Mouse (Mus musculus) testis, adult 2 months (tissue): Measurements from ENCODE around the gene Mtnr1b. TPM values are rescaled to one million over a fixed set of nuclear protein-coding genes. Genes with fewer than 3 reads are reported as not detected.

Source experiments
- H3K27ac ChIP-seq: fragments of 200-500 bp; 2 replicates; pipeline ENCODE4 v1.5.1; 2012; ENCODE audit warnings: low read depth, low read length; ENCODE audit not compliant: control insufficient read depth, insufficient read depth
- H3K27me3 ChIP-seq: fragments of 200-500 bp; 2 replicates; pipeline ENCODE4 v1.6.1; 2012; ENCODE audit warnings: mild to moderate bottlenecking, low read length, moderate library complexity; ENCODE audit not compliant: control insufficient read depth, insufficient read depth
- H3K36me3 ChIP-seq: fragments of 200-500 bp; 2 replicates; pipeline ENCODE4 v1.6.1; 2012; ENCODE audit warnings: mild to moderate bottlenecking, low read length; ENCODE audit not compliant: control insufficient read depth, insufficient read depth
- H3K4me1 ChIP-seq: fragments of 200-500 bp; 2 replicates; pipeline ENCODE4 v1.6.1; 2012; ENCODE audit warnings: low read length; ENCODE audit not compliant: control insufficient read depth, insufficient read depth
- H3K4me3 ChIP-seq: fragments of 200-500 bp; 2 replicates; pipeline ENCODE4 v1.5.1; 2012; ENCODE audit warnings: low read depth, mild to moderate bottlenecking, low read length, moderate library complexity, mixed read lengths; ENCODE audit not compliant: control insufficient read depth
- CTCF ChIP-seq: fragments of 200-500 bp; IDR thresholded peaks from 2 replicates; pipeline ENCODE4 v1.5.1; 2012; ENCODE audit warnings: low read depth, mild to moderate bottlenecking, inconsistent platforms, low read length, moderate library complexity; ENCODE audit not compliant: control insufficient read depth, insufficient read depth, insufficient replicate concordance
- POLR2A ChIP-seq: fragments of 200-500 bp; IDR thresholded peaks from 2 replicates; pipeline ENCODE4 v1.6.1; 2012; ENCODE audit warnings: low read depth, mild to moderate bottlenecking, inconsistent platforms, low read length, moderate library complexity; ENCODE audit not compliant: control insufficient read depth
- polyA plus RNA-seq: library from polyadenylated mRNA; depleted of rRNA; stranded (reverse); fragments of >200 nt; gene quantifications from 2 replicates; pipeline ENCODE4 v1.2.3, GENCODE M21; 2012

The Mtnr1b gene
- polyA plus RNA-seq, 1 experiment: not detected

DNA sequence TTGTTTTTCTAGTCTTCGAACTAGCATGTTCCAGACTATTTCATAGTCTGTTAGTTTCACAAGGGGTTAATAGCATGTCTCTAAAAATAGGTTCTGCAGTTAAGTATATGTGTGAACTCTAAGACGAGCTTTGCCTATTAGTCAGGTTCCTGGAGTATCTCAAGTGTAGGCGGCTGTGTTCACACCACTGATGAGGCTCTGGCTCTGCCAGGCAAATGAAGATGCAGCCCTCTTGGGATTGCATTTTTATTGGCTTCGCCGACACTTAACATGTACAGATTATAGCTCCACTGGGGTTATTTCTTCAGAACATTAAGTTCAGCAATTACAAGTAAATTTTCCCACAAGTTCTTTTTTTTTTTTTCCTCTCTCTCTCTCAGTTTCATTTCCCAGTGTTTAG lies 12.4 kb upstream of the Mtnr1b start:
- TF ChIP-seq POLR2A (no peak), CTCF (no peak)
- no peak overlapping the region for H3K27ac ChIP-seq
- H3K4me1 ChIP-seq: no peaks in the 10 kb centered on the region
- no peak overlapping the region for H3K4me3 ChIP-seq
- H3K27me3 ChIP-seq: no peaks in the 10 kb centered on the region
- no peaks in the 10 kb centered on the region for H3K36me3 ChIP-seq

DNA sequence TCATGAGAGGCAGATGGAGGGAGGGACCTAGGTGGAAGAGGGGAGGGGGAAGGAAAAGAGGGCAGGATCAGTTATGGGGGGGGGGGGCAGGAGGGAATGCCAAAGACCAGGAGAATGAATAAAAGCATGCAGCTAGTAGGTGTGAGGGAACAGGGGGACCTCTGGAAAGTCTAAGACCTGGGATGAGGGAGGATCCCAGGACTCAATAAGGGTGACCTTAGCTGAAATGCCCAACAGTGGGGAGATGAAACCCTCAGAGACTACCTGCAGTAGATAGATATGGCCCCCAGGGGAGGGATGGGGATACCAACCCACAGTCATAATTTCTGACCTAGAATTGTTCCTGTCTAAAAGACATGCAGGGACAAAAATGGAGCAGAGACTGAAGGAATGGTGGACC lies 6.4 kb upstream of the Mtnr1b start:
- TF ChIP-seq CTCF: no peak
- no peak for TF ChIP-seq POLR2A
- no peaks in the 10 kb centered on the region for H3K27me3 ChIP-seq
- no peak overlapping the region for H3K4me3 ChIP-seq
- H3K27ac ChIP-seq: no peak overlapping the region
- H3K36me3 ChIP-seq: no peaks in the 10 kb centered on the region
- no peaks in the 10 kb centered on the region for H3K4me1 ChIP-seq

DNA sequence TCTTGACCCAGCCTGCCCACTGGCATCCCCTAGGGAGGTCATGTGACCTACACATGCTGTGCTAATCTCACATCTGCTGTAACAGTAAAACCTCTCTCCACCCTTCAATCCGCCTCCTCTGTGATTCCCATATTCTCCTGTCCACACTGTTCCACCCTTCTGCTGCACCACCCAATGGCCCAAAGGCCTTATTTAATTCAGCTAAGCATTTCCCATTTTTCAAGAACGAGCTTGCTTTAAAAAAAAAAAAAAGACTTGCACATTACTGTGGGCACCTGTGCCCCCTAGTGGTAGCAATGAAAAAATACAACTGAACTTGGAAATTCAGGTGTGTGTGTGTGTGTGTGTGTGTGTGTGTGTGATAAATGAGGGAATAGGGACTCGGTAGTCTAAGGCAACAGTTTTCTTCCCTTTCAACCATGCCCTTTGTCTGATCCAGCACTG lies 5.8 kb upstream of the Mtnr1b start:
- Histone ChIP-seq H3K4me3 (no peak overlapping the region), H3K27me3 (no peaks in the 10 kb centered on the region), H3K36me3 (no peaks in the 10 kb centered on the region), H3K27ac (no peak overlapping the region), H3K4me1 (no peaks in the 10 kb centered on the region)
- TF ChIP-seq POLR2A (no peak), CTCF (no peak)

DNA sequence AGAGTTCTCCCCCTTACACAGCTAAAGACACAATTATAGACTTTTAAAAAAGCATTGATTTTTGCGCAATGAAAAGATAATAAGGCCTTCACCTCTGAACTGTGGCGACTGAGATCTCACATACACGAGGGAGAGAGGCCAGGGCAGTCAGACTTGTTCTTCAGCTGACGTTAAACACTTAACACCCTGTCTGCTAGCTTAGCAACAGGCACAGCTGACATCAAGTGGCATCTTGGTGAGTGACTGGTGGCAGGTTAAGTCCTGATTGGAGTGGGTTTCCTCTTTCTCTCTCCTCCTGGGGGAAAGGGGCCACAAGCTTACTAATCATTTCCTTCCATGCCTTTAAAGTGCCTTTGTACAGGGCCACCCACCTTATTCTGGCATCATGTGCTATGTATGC lies 4.3 kb downstream of the Mtnr1b start:
- Histone ChIP-seq H3K27ac (no peak overlapping the region), H3K4me1 (peaks cover 4% of the 10 kb centered on the region; the same call in 1 of the 2 replicates), H3K27me3 (no peaks in the 10 kb centered on the region), H3K36me3 (no peaks in the 10 kb centered on the region), H3K4me3 (no peak overlapping the region)
- TF ChIP-seq CTCF: no peak
- TF ChIP-seq POLR2A: no peak

DNA sequence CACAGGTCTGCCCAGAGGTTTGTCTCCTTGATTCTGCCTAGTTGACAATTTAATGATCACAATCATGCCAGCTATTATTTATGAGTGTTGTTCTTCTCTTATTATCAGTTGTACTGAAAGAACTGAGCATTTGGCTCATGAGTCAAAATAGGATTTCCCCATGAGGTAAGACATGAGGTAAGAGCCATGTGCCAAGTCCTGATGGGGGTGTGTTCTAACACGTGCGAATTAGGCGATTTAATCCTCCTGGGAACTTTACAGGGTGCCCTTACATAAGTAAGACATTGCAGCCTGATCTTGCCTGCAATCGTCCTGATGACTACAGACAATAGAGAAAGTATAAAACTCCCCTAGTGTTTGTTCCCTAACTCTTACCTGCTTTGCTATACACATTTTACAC lies 4.9 kb downstream of the Mtnr1b start:
- Histone ChIP-seq H3K27ac (no peak overlapping the region), H3K4me3 (no peak overlapping the region), H3K27me3 (no peaks in the 10 kb centered on the region), H3K4me1 (peaks cover 4% of the 10 kb centered on the region; the same call in 1 of the 2 replicates), H3K36me3 (no peaks in the 10 kb centered on the region)
- no peak for TF ChIP-seq POLR2A
- TF ChIP-seq CTCF: no peak

DNA sequence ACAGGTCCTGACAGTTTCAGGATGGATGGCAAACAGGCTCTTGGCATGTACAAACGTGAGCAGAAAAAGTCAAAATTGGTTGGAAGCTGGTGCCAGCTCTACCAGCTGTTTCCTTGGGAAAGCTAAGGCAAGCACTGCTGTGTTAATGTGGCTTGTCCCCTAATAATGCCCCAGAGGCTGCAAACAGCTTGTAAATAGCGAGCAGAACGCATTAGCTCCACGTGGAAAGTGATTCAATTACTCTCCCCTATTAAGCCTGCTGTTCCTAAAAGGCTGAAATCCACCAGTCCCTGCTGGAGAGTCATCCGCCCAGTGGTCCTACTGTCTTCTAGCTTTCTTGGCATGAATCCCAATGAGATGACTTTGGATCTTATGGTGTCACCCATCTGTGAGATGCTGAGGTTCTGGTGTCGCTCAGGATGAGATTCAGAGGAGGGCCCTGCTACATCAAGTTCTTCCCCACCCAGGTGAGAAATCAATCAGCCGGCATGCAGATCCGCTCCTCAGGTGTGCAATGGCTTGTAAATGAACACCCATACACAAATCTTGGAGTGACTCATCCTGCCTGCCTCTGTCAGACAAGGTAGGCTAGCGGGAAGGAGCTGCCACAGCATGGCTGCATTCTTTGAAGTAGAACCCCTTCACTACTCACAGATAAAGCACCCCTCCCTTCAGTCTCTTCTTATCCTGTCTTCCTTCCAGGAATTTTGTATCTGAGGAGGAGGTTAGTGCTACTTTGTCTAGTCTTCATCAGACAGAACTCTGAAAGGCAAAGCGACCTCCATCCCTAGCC lies 7.9 kb downstream of the Mtnr1b start:
- H3K4me1 ChIP-seq: no peaks in the 10 kb centered on the region
- no peak overlapping the region for H3K27ac ChIP-seq

DNA sequence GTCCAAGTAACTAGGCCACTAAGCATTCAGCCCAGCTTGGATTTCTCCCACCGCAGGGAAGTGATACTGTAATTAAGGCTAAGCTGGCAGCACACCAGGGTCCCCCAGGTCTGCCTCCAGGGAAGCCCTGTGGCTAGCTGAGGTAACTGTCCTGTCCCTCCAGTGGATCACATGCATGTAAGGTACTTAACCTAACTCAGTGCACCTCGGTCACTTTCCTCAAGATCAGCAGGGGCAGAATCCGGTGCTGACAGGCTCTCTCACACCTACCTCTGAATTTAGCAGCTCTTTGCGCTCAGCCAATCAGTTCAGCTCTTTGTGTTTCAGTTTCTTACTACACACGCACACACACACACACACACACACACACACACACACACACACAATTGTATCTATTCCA lies 13.0 kb downstream of the Mtnr1b start:
- Histone ChIP-seq H3K4me1 (no peaks in the 10 kb centered on the region), H3K27ac (no peak overlapping the region), H3K4me3 (no peak overlapping the region), H3K27me3 (no peaks in the 10 kb centered on the region), H3K36me3 (no peaks in the 10 kb centered on the region)
- no peak for TF ChIP-seq CTCF
- TF ChIP-seq POLR2A: no peak

More for the DNA sequence above, 7.9 kb downstream of the Mtnr1b start:
- no peak for TF ChIP-seq CTCF
- TF ChIP-seq POLR2A: no peak
- Histone ChIP-seq H3K4me3 (no peak overlapping the region), H3K36me3 (no peaks in the 10 kb centered on the region), H3K27me3 (no peaks in the 10 kb centered on the region)

DNA sequence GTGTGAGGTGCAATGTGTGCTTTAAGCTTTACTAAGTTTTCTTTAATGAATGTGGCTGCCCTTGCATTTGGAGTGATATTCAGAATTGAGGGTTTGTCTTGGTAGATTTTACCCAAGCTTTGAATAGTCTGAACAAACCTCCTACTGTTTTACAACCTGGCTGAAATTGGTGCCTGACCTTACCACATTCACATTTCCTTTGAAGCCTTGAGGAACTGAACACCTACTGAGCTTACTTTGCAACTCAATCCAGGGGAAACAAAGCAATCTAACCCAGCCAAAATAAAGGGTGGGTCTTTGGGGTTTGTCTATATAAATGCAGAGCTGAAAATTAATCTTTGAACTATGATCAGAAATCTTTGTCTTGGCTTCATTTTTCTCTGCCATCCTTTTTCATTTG lies 23.6 kb downstream of the Mtnr1b start:
- H3K36me3 ChIP-seq: no peaks in the 10 kb centered on the region
- no peak overlapping the region for H3K27ac ChIP-seq
- H3K4me1 ChIP-seq: no peaks in the 10 kb centered on the region
- H3K4me3 ChIP-seq: no peak overlapping the region
- no peaks in the 10 kb centered on the region for H3K27me3 ChIP-seq
- TF ChIP-seq POLR2A: no peak
- no peak for TF ChIP-seq CTCF
